Mouse (Mus musculus): Measurements from ENCODE around the gene Cables2. TPM values are rescaled to one million over a fixed set of nuclear protein-coding genes. Genes with fewer than 3 reads are reported as not detected.
A peak's percentile ranks its signal among the peaks of the same experiment; 100 is the strongest.

Cables2 gene
- polyA plus RNA-seq, 1 experiment from 2014 or later, result 15.8 TPM

DNA sequence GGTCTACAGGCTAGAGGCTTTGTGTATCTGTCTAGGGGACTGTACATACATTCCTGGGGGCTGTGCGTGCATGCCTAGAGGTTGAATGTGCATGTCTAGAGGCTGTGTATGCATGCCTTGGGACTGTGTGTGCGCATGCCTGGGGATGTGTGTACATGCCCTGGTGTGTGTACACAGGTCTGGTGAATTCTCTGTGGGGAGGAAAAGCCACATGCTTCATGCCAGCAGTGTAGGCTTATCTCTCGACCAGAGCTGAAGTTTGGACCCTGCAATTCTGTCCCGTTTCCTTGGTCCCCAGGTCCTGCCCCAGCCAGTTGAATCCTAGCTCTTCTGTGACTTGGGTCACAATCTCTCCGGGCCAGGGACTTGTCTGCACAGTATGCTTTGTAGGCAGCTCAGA is 18.3 kb upstream of the Cables2 start:
- Histone ChIP-seq H3K27me3 (ENCODE audit: control insufficient read depth, insufficient read depth, low read length) (no peaks in the 10 kb centered on the region), H3K36me3 (ENCODE audit: control insufficient read depth, insufficient read depth, low read length) (no peaks in the 10 kb centered on the region), H3K4me3 (ENCODE audit: low read depth, low read length) (no peak overlapping the region), H3K9ac (ENCODE audit: low read length) (no peak overlapping the region), H3K4me1 (ENCODE audit: control insufficient read depth, insufficient read depth, low read length) (0 out of 2 replicates have a peak, but pooled peaks cover 4% of the 10 kb centered on the region), H3K27ac (replicated peaks; ENCODE audit: low read depth, low read length) (no peak overlapping the region), H3K4me2 (ENCODE audit: low read depth, severe bottlenecking) (no peak overlapping the region), H3K9me3 (ENCODE audit: control insufficient read depth, low read length) (no peaks in the 10 kb centered on the region)
- no peak for ATAC-seq (ENCODE audit: insufficient number of reproducible peaks, low FRiP score, low TSS enrichment, low read depth)
- 75% methylated on average over 5 of the region's 5 CpGs for WGBS
- DNase-seq (ENCODE audit: low spot score), result no peak

GRCm38 (mm10) chr2:180290503-180290902 is 17.2 kb upstream of the Cables2 start:
- H3K27ac ChIP-seq (replicated peaks; ENCODE audit: low read depth, low read length), result no peak overlapping the region
- H3K9ac ChIP-seq (ENCODE audit: low read length), result no peak overlapping the region; the same call in 1 of the 2 replicates
- H3K4me1 ChIP-seq (ENCODE audit: control insufficient read depth, insufficient read depth, low read length), result 0 out of 2 replicates have a peak, but pooled peaks cover 4% of the 10 kb centered on the region
- ATAC-seq (ENCODE audit: insufficient number of reproducible peaks, low FRiP score, low TSS enrichment, low read depth) (no peak), DNase-seq (ENCODE audit: low spot score) (no peak)
- H3K9me3 ChIP-seq (ENCODE audit: control insufficient read depth, low read length), result no peaks in the 10 kb centered on the region
- no peaks in the 10 kb centered on the region for H3K27me3 ChIP-seq (ENCODE audit: control insufficient read depth, insufficient read depth, low read length)
- H3K4me3 ChIP-seq (ENCODE audit: low read depth, low read length), result no peak overlapping the region
- H3K4me2 ChIP-seq (ENCODE audit: low read depth, severe bottlenecking), result no peak overlapping the region
- 55% methylated on average over 6 of the region's 6 CpGs for WGBS
- H3K36me3 ChIP-seq (ENCODE audit: control insufficient read depth, insufficient read depth, low read length), result no peaks in the 10 kb centered on the region

DNA sequence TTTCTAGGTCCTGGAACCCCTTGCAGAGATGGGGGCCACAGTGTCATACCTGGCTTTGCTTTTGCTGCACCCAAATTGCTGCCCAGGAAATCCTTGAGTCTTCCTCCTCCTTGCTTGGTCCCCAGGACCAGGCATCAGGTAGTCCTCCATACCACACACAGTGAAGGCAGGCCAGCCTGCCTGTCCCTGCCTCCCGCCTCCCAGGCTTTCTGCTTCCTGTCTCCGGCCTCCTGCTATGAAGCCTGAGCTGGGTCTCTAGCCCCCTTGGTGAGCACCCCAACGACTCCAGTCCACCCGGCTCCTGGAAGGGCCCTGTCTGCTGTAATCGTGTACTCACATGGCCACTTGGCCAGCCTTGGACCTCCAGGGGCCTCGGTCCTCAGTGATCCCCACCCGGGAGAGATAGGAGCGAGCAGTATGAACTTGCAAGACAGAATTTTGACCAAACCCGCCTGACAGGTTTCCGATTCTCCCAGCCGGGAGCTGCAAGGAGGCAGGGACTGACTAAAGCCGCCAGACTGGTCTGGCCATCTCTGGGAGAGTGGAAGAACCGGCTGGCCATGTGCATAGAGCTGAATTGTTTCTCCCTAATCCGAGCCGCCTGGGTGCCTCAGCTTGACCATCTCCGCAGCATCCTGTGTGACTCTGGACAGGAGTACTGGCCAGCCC is 16.3 kb upstream of the Cables2 start, which contains the start of gene Rbbp8nl:
Gene Rbbp8nl, minus strand, starts transcription at position 440 of the 669 bp plus-strand sequence.
- Histone ChIP-seq H3K4me3 (ENCODE audit: low read depth, low read length) (no peak within 1 kb of the TSS), H3K4me1 (ENCODE audit: control insufficient read depth, insufficient read depth, low read length) (0 out of 2 replicates have a peak, but pooled peaks cover 4% of the 10 kb centered on the region), H3K27me3 (ENCODE audit: control insufficient read depth, insufficient read depth, low read length) (no peaks in the 10 kb centered on the region), H3K9me3 (ENCODE audit: control insufficient read depth, low read length) (no peaks in the 10 kb centered on the region), H3K4me2 (ENCODE audit: low read depth, severe bottlenecking) (no peak within 1 kb of the TSS), H3K36me3 (ENCODE audit: control insufficient read depth, insufficient read depth, low read length) (no peaks in the 10 kb centered on the region), H3K9ac (ENCODE audit: low read length) (no peak within 1 kb of the TSS; the same call in 1 of the 2 replicates), H3K27ac (replicated peaks; ENCODE audit: low read depth, low read length) (no peak within 1 kb of the TSS)
- ATAC-seq (ENCODE audit: insufficient number of reproducible peaks, low FRiP score, low TSS enrichment, low read depth) (no peak), DNase-seq (ENCODE audit: low spot score) (peak; percentile 54)
- 45% methylated on average over 16 of the region's 16 CpGs for WGBS

DNA sequence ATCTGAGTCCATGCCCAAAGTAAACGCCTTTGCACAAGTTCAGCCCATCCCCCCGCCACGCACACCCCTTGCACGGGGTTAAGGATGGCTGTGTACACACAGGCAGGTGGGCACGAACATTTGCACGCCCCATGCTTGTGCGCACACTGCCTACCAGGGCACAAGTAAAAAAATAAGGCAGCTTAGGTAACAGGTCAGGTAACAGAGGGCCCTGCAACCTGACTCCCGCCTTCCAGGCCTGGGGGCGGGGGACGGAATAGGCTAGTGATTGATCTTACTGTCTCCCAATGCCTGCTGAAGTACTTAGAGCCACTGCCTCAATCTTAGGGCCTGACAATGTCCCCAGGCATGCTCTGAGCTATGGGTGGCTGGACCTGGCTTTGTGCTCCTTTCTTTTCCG is 15.7 kb upstream of the Cables2 start:
- ATAC-seq (ENCODE audit: insufficient number of reproducible peaks, low FRiP score, low TSS enrichment, low read depth), result 0 out of 2 replicates have a peak, but pooled peaks have one; percentile 23
- H3K27ac ChIP-seq (replicated peaks; ENCODE audit: low read depth, low read length), result no peak overlapping the region
- DNase-seq (ENCODE audit: low spot score), result peak; percentile 40
- no peak overlapping the region; the same call in 1 of the 2 replicates for H3K9ac ChIP-seq (ENCODE audit: low read length)
- 40% methylated on average over 11 of the region's 11 CpGs for WGBS
- no peak overlapping the region for H3K4me2 ChIP-seq (ENCODE audit: low read depth, severe bottlenecking)
- H3K4me1 ChIP-seq (ENCODE audit: control insufficient read depth, insufficient read depth, low read length), result 0 out of 2 replicates have a peak, but pooled peaks cover 4% of the 10 kb centered on the region
- no peaks in the 10 kb centered on the region for H3K9me3 ChIP-seq (ENCODE audit: control insufficient read depth, low read length)
- H3K4me3 ChIP-seq (ENCODE audit: low read depth, low read length), result no peak overlapping the region
- no peaks in the 10 kb centered on the region for H3K36me3 ChIP-seq (ENCODE audit: control insufficient read depth, insufficient read depth, low read length)
- no peaks in the 10 kb centered on the region for H3K27me3 ChIP-seq (ENCODE audit: control insufficient read depth, insufficient read depth, low read length)

DNA sequence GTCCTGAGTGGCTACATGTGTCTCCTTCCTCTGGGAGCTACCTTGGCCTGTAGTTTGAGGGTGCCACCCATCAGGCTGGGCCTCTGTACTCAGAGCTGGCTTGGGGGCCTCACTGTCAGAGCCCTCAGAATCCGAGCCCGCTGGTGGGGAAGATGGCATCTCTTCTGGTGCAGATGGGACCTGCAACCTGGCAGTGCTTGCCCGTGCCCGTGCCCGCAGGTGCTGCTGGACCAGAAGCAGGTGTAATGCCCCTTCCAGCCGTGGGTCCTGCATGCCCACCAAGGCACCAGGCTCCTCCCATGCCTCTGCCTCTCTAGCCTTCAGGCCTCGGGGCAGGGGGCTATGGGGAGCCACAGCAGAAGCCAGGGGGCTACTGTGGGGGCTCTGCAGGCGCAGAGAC is 6.0 kb upstream of the Cables2 start:
- Histone ChIP-seq H3K27ac (replicated peaks; ENCODE audit: low read depth, low read length) (no peak overlapping the region), H3K9me3 (ENCODE audit: control insufficient read depth, low read length) (no peaks in the 10 kb centered on the region), H3K4me3 (ENCODE audit: low read depth, low read length) (no peak overlapping the region), H3K4me2 (ENCODE audit: low read depth, severe bottlenecking) (no peak overlapping the region), H3K36me3 (ENCODE audit: control insufficient read depth, insufficient read depth, low read length) (no peaks in the 10 kb centered on the region), H3K4me1 (ENCODE audit: control insufficient read depth, insufficient read depth, low read length) (no peaks in the 10 kb centered on the region), H3K27me3 (ENCODE audit: control insufficient read depth, insufficient read depth, low read length) (no peaks in the 10 kb centered on the region), H3K9ac (ENCODE audit: low read length) (no peak overlapping the region)
- DNase-seq (ENCODE audit: low spot score), result no peak
- no peak for ATAC-seq (ENCODE audit: insufficient number of reproducible peaks, low FRiP score, low TSS enrichment, low read depth)
- WGBS, result 90% methylated on average over 8 of the region's 8 CpGs

GRCm38 (mm10) chr2:180277773-180278320 is 4.6 kb upstream of the Cables2 start:
- no peak overlapping the region for H3K4me3 ChIP-seq (ENCODE audit: low read depth, low read length)
- H3K27ac ChIP-seq (replicated peaks; ENCODE audit: low read depth, low read length), result no peak overlapping the region
- DNase-seq (ENCODE audit: low spot score), result no peak
- no peak for ATAC-seq (ENCODE audit: insufficient number of reproducible peaks, low FRiP score, low TSS enrichment, low read depth)
- H3K4me1 ChIP-seq (ENCODE audit: control insufficient read depth, insufficient read depth, low read length), result no peaks in the 10 kb centered on the region
- no peak overlapping the region for H3K4me2 ChIP-seq (ENCODE audit: low read depth, severe bottlenecking)
- WGBS, result 64% methylated on average over 8 of the region's 8 CpGs
- no peak overlapping the region for H3K9ac ChIP-seq (ENCODE audit: low read length)
- H3K27me3 ChIP-seq (ENCODE audit: control insufficient read depth, insufficient read depth, low read length), result no peaks in the 10 kb centered on the region
- no peaks in the 10 kb centered on the region for H3K9me3 ChIP-seq (ENCODE audit: control insufficient read depth, low read length)
- H3K36me3 ChIP-seq (ENCODE audit: control insufficient read depth, insufficient read depth, low read length), result no peaks in the 10 kb centered on the region

DNA sequence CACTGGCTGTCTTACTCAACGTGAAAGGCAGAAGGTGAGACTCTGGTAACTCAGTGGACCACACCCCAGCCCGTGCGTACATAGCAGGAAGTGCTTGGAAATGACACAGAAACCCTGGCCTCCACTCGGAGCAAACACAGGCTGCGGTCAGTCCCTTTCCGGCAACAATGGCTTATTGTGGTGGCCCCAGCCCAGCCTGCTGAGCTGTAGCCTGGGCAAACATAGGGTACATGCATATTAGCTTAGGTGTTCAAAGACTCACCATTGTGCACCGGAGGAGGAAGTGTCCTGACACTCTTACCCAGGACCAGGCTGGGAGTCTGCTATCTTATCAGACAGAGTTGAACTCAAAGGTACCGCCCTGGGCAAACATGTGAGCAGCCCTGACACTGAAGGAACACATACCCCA is 3.6 kb upstream of the Cables2 start:
- Histone ChIP-seq H3K27me3 (ENCODE audit: control insufficient read depth, insufficient read depth, low read length) (no peaks in the 10 kb centered on the region), H3K27ac (replicated peaks; ENCODE audit: low read depth, low read length) (no peak overlapping the region), H3K9me3 (ENCODE audit: control insufficient read depth, low read length) (no peaks in the 10 kb centered on the region), H3K4me3 (ENCODE audit: low read depth, low read length) (no peak overlapping the region), H3K9ac (ENCODE audit: low read length) (no peak overlapping the region), H3K36me3 (ENCODE audit: control insufficient read depth, insufficient read depth, low read length) (no peaks in the 10 kb centered on the region), H3K4me2 (ENCODE audit: low read depth, severe bottlenecking) (no peak overlapping the region), H3K4me1 (ENCODE audit: control insufficient read depth, insufficient read depth, low read length) (peaks cover 9% of the 10 kb centered on the region)
- DNase-seq (ENCODE audit: low spot score) (no peak), ATAC-seq (ENCODE audit: insufficient number of reproducible peaks, low FRiP score, low TSS enrichment, low read depth) (no peak)
- 81% methylated on average over 8 of the region's 8 CpGs for WGBS

GRCm38 (mm10) chr2:180276385-180276784 is 3.1 kb upstream of the Cables2 start:
- no peaks in the 10 kb centered on the region for H3K9me3 ChIP-seq (ENCODE audit: control insufficient read depth, low read length)
- no peaks in the 10 kb centered on the region for H3K36me3 ChIP-seq (ENCODE audit: control insufficient read depth, insufficient read depth, low read length)
- peaks cover 12% of the 10 kb centered on the region for H3K4me1 ChIP-seq (ENCODE audit: control insufficient read depth, insufficient read depth, low read length)
- 57% methylated on average over 4 of the region's 4 CpGs for WGBS
- 0 out of 2 replicates have a peak overlapping the region, but pooled peaks have one; percentile 12 for H3K9ac ChIP-seq (ENCODE audit: low read length)
- no peak overlapping the region; the same call in 1 of the 2 replicates for H3K4me2 ChIP-seq (ENCODE audit: low read depth, severe bottlenecking)
- no peak overlapping the region for H3K27ac ChIP-seq (replicated peaks; ENCODE audit: low read depth, low read length)
- no peaks in the 10 kb centered on the region for H3K27me3 ChIP-seq (ENCODE audit: control insufficient read depth, insufficient read depth, low read length)
- DNase-seq (ENCODE audit: low spot score) (no peak), ATAC-seq (ENCODE audit: insufficient number of reproducible peaks, low FRiP score, low TSS enrichment, low read depth) (no peak)
- H3K4me3 ChIP-seq (ENCODE audit: low read depth, low read length), result no peak overlapping the region
